Mouse (Mus musculus) CH12.LX (cell line): ENCODE results near the gene Ptcd2. TPM values are rescaled to one million over a fixed set of nuclear protein-coding genes. Genes with fewer than 3 reads are reported as not detected.
A peak's percentile ranks its signal among the peaks of the same experiment; 100 is the strongest.

Experiments used
- DNase-seq: peaks from one replicate; pipeline ENCODE4 v3.0.0-alpha.2; 2013; ENCODE audit errors: extremely low read depth
- H3K27ac ChIP-seq: 2 replicates; pipeline ENCODE4 v1.5.1; 2012; ENCODE audit warnings: low read depth, mild to moderate bottlenecking, control low read depth, moderate library complexity; ENCODE audit not compliant: insufficient read depth
- H3K27me3 ChIP-seq: replicated peaks from 2 replicates; pipeline ENCODE3; 2012; ENCODE audit warnings: inconsistent platforms
- H3K36me3 ChIP-seq, 2 experiments: replicated peaks in 1 of 2; 2 replicates each; pipeline versions ENCODE3 to v1.6.1; 2012; ENCODE audit warnings: inconsistent platforms in 1 of 2, low read length in 1 of 2, mild to moderate bottlenecking in 1 of 2, mixed read lengths in 1 of 2, moderate library complexity in 1 of 2; ENCODE audit not compliant: control insufficient read depth in 1 of 2, insufficient read depth in 1 of 2
- H3K4me1 ChIP-seq, 2 experiments: 2 replicates each; pipeline ENCODE4 v1.6.1; 2012; ENCODE audit warnings: inconsistent platforms in 1 of 2, moderate library complexity in 1 of 2; ENCODE audit not compliant: insufficient read depth in 2 of 2, control insufficient read depth in 1 of 2
- H3K4me2 ChIP-seq: 2 replicates; pipeline ENCODE4 v1.6.1; 2012; ENCODE audit warnings: low read depth, mild to moderate bottlenecking, control low read depth; ENCODE audit not compliant: poor library complexity, insufficient read depth, severe bottlenecking
- H3K4me3 ChIP-seq, 3 experiments: fragments of 150-350 bp in 1 of 3; sonication (generic) in 1 of 3; replicated peaks in 1 of 3; 2 replicates each; pipeline versions ENCODE3 to v1.5.1; 2011 to 2012; ENCODE audit warnings: low read depth in 2 of 3, low read length in 2 of 3, mild to moderate bottlenecking in 2 of 3, moderate library complexity in 2 of 3, control low read depth in 1 of 3, improper control_type of control experiment in 1 of 3, inconsistent platforms in 1 of 3, mixed read lengths in 1 of 3; ENCODE audit not compliant: poor library complexity in 1 of 3
- H3K79me2 ChIP-seq: replicated peaks from 2 replicates; pipeline ENCODE4 v1.6.1; 2012; ENCODE audit warnings: mild to moderate bottlenecking, moderate library complexity; ENCODE audit not compliant: control insufficient read depth, poor library complexity, insufficient read depth, severe bottlenecking; ENCODE audit errors: extremely low read depth
- H3K9ac ChIP-seq: 2 replicates; pipeline ENCODE4 v1.6.1; 2012; ENCODE audit warnings: low read depth, mild to moderate bottlenecking, control low read depth, moderate library complexity; ENCODE audit not compliant: insufficient read depth
- H3K9me3 ChIP-seq: replicated peaks from 2 replicates; pipeline ENCODE3; 2012; ENCODE audit warnings: low read length, inconsistent platforms, mixed read lengths
- BHLHE40 ChIP-seq: IDR thresholded peaks from 2 replicates; pipeline ENCODE4 v1.6.1; 2011; ENCODE audit warnings: mild to moderate bottlenecking, low read depth, low read length, improper control_type of control experiment
- CHD1 ChIP-seq: IDR thresholded peaks from 2 replicates; pipeline ENCODE4 v1.6.1; 2012; ENCODE audit warnings: low read depth, low read length, improper control_type of control experiment, inconsistent platforms
- E2F4 ChIP-seq: IDR thresholded peaks from 2 replicates; pipeline ENCODE4 v1.6.1; 2011; ENCODE audit warnings: low read depth, low read length, improper control_type of control experiment; ENCODE audit not compliant: insufficient replicate concordance
- EP300 ChIP-seq: IDR thresholded peaks from 2 replicates; pipeline ENCODE4 v1.6.1; 2011; ENCODE audit warnings: low read length, improper control_type of control experiment
- ETS1 ChIP-seq: conservative IDR thresholded peaks from 2 replicates; pipeline ENCODE4 v1.6.1; 2012; ENCODE audit warnings: low read depth, mild to moderate bottlenecking, inconsistent platforms, low read length, improper control_type of control experiment, moderate library complexity
- IRF4 ChIP-seq: IDR thresholded peaks from 2 replicates; pipeline ENCODE4 v1.6.1; 2014; ENCODE audit warnings: low read depth, mild to moderate bottlenecking, inconsistent platforms, low read length, improper control_type of control experiment
- JUN ChIP-seq: IDR thresholded peaks from 2 replicates; pipeline ENCODE4 v1.6.1; 2011; ENCODE audit warnings: low read depth, mild to moderate bottlenecking, low read length, improper control_type of control experiment, moderate library complexity; ENCODE audit not compliant: insufficient read depth
- JUND ChIP-seq: conservative IDR thresholded peaks from 2 replicates; pipeline ENCODE4 v1.6.1; 2011; ENCODE audit warnings: low read depth, low read length, improper control_type of control experiment
- KAT2A ChIP-seq: IDR thresholded peaks from 2 replicates; pipeline ENCODE4 v1.6.1; 2012; ENCODE audit warnings: low read length, improper control_type of control experiment, inconsistent platforms; ENCODE audit not compliant: insufficient replicate concordance
- MAFK ChIP-seq: IDR thresholded peaks from 2 replicates; pipeline ENCODE4 v1.6.1; 2011; ENCODE audit warnings: low read length, improper control_type of control experiment; ENCODE audit not compliant: insufficient replicate concordance
- MAZ ChIP-seq: IDR thresholded peaks from 2 replicates; pipeline ENCODE4 v1.6.1; 2012; ENCODE audit warnings: low read depth, mild to moderate bottlenecking, inconsistent platforms, low read length, improper control_type of control experiment, moderate library complexity
- MEF2A ChIP-seq: IDR thresholded peaks from 2 replicates; pipeline ENCODE4 v1.6.1; 2014; ENCODE audit warnings: low read depth, mild to moderate bottlenecking, inconsistent platforms, low read length, improper control_type of control experiment, borderline replicate concordance
- MXI1 ChIP-seq: IDR thresholded peaks from 2 replicates; pipeline ENCODE4 v1.6.1; 2011; ENCODE audit warnings: mild to moderate bottlenecking, low read depth, low read length, improper control_type of control experiment
- NELFE ChIP-seq: IDR thresholded peaks from 2 replicates; pipeline ENCODE4 v1.6.1; 2011; ENCODE audit warnings: low read depth, low read length, improper control_type of control experiment
- NRF1 ChIP-seq: IDR thresholded peaks from 2 replicates; pipeline ENCODE4 v1.6.1; 2014; ENCODE audit warnings: low read depth, mild to moderate bottlenecking, inconsistent platforms, low read length, improper control_type of control experiment, moderate library complexity
- PAX5 ChIP-seq: IDR thresholded peaks from 2 replicates; pipeline ENCODE4 v1.6.1; 2012; ENCODE audit warnings: low read length, inconsistent platforms, mixed read lengths
- POLR2AphosphoS2 ChIP-seq: IDR thresholded peaks from 2 replicates; pipeline ENCODE4 v1.6.1; 2011; ENCODE audit warnings: low read depth, low read length, improper control_type of control experiment
- SMC3 ChIP-seq: IDR thresholded peaks from 2 replicates; pipeline ENCODE4 v1.6.1; 2011; ENCODE audit warnings: low read depth, low read length, improper control_type of control experiment
- TCF12 ChIP-seq: IDR thresholded peaks from 2 replicates; pipeline ENCODE4 v1.6.1; 2014; ENCODE audit warnings: low read depth, mild to moderate bottlenecking, inconsistent platforms, low read length, improper control_type of control experiment
- USF1 ChIP-seq: IDR thresholded peaks from 2 replicates; pipeline ENCODE4 v1.6.1; 2014; ENCODE audit warnings: low read depth, mild to moderate bottlenecking, inconsistent platforms, low read length, improper control_type of control experiment
- ZKSCAN1 ChIP-seq: IDR thresholded peaks from 2 replicates; pipeline ENCODE4 v1.6.1; 2012; ENCODE audit warnings: low read depth, inconsistent platforms, low read length, improper control_type of control experiment, borderline replicate concordance
- ZNF384 ChIP-seq: IDR thresholded peaks from 2 replicates; pipeline ENCODE4 v1.6.1; 2012; ENCODE audit warnings: low read depth, low read length, improper control_type of control experiment, inconsistent platforms
- dilution Hi-C: fragments of 300-500 bp; cut with MboI; formaldehyde crosslinking; loops from 2 replicates; pipeline ENCODE4 v1.14.3; 2020; ENCODE audit warnings: low sequenced_read_pairs; ENCODE audit not compliant: extremely low pct_unique_long_range_greater_than_20kb, extremely low pct_ligation_motif_present
- in situ Hi-C: fragments of 300-500 bp; cut with MboI; formaldehyde crosslinking; loops from 3 replicates; pipeline ENCODE4 v1.14.3; 2019; ENCODE audit warnings: low sequenced_read_pairs, low pct_ligation_motif_present, low pct_unique_long_range_greater_than_20kb, mixed read lengths
- polyA plus RNA-seq: library from polyadenylated mRNA; unstranded; fragments of >175 nt; gene quantifications from 2 replicates; pipeline ENCODE4 v1.2.1, GENCODE M21; 2012; ENCODE audit warnings: low read depth; ENCODE audit not compliant: insufficient read length
- total RNA-seq, 2 experiments: library from RNA; depleted of rRNA; stranded (reverse); fragments of 300-350 nt in 1 of 2; fragments of >200 nt in 1 of 2; gene quantifications; 2 replicates each; pipeline ENCODE4 v1.2.3; 2012 to 2014

Ptcd2 gene
- total and polyA plus RNA-seq, 3 experiments: 32.4 to 92.9 (median 52.2) TPM

DNA sequence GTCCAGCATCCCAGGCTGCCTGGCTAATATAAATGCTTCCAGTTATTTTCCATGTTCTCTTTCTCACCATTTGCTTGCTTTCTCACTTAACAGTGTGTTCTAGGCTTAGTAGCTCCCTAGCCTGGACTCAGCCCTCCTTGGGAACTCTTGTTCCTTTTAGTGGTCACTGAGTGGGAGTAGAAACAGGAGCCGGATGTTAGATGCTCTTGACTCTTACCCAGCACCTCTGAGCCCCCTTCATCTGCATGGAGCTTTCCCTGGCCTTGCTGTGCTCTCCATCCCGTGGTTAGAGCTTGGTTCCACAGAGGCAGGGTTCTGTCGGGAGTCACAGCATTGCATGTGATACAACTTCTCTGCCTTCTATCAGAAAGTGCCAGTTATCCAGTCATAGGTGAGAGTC, 7.1 kb upstream of the Ptcd2 start:
- peaks cover 29% of the 10 kb centered on the region for H3K79me2 ChIP-seq
- DNase-seq: no peak
- in situ Hi-C loops: no loop called here
- dilution Hi-C loops: no loop called here
- H3K4me3 ChIP-seq: no peak overlapping the region
- H3K4me1 ChIP-seq: peaks cover 5 to 57% of the 10 kb centered on the region in 2 experiments
- H3K36me3 ChIP-seq: peaks cover 43 to 61% of the 10 kb centered on the region in 2 experiments
- no peak overlapping the region for H3K9ac ChIP-seq
- no peaks in the 10 kb centered on the region for H3K27me3 ChIP-seq
- TF ChIP-seq MEF2A (no peak), MAZ (no peak), JUN (no peak), NRF1 (no peak), ZNF384 (no peak), USF1 (no peak), EP300 (no peak), POLR2AphosphoS2 (no peak), PAX5 (no peak), SMC3 (no peak)
- H3K9me3 ChIP-seq: no peaks in the 10 kb centered on the region
- H3K4me2 ChIP-seq: no peak overlapping the region
- no peak overlapping the region for H3K27ac ChIP-seq

DNA sequence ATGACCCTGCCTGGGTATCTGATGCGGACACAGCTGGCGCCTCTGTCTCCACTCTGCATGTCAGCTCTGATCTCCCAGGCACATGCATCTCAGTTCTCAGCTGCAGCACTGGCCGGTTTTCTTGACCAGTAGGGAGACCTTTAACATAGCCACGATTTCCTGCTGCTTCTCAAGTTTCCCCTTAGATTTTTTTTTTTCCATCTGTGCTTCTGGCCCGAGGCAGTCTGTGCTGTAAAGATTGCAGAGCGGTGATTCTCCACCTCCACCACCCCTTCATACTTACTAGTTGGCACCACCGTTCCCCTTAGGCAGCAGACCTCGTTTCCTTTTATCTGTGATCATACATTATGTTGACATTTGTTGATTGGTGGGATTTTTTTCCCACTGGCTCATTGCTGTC, 6.7 kb upstream of the Ptcd2 start:
- in situ Hi-C loops: no loop called here
- H3K27me3 ChIP-seq: no peaks in the 10 kb centered on the region

DNA sequence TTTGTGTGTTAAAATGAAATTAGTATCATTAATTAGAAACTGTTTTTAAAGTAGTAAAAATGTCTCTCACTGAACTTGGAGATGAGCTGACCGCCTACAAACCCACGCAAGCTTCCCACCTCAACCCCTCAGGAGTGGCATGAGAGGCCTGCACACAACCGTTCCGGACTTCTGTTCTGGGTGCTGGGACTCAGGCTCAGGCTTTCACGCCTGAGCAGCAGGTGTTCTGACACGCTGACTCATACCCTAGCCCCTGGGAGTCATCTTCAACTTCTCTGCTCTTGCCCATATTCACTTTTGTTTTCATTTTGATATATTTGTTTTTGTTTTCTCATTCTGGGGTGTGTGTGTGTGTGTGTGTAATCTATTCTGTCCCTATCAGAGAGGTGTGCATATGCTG, 5.5 kb upstream of the Ptcd2 start:
- dilution Hi-C loops: no loop called here
- no peak overlapping the region for H3K4me2 ChIP-seq
- peak; percentile 58 for DNase-seq
- H3K36me3 ChIP-seq: peaks cover 31 to 50% of the 10 kb centered on the region in 2 experiments
- TF ChIP-seq ZKSCAN1 (no peak), ETS1 (peak; percentile 69; the same call in 1 of the 2 replicates), NRF1 (no peak), JUND (peak; percentile 37; the same call in 1 of the 2 replicates), TCF12 (peak; percentile 52; the same call in 1 of the 2 replicates), MXI1 (peak; percentile 43; the same call in 1 of the 2 replicates), E2F4 (no peak), KAT2A (no peak), JUN (peak; percentile 27; the same call in 1 of the 2 replicates), IRF4 (peak; percentile 55; the same call in 1 of the 2 replicates), EP300 (peak; percentile 60), BHLHE40 (peak; percentile 61)
- TF ChIP-seq, all 38 proteins: peak for 8
- H3K27ac ChIP-seq: no peak overlapping the region
- H3K27me3 ChIP-seq: no peaks in the 10 kb centered on the region
- H3K4me3 ChIP-seq: no peak overlapping the region
- peaks cover 5 to 70% of the 10 kb centered on the region in 2 experiments for H3K4me1 ChIP-seq
- no peak overlapping the region for H3K9ac ChIP-seq
- H3K79me2 ChIP-seq: peaks cover 38% of the 10 kb centered on the region
- no peaks in the 10 kb centered on the region for H3K9me3 ChIP-seq
- in situ Hi-C loops: no loop called here

More for the DNA sequence above, 6.7 kb upstream of the Ptcd2 start:
- Histone ChIP-seq H3K4me1 (peaks cover 5 to 61% of the 10 kb centered on the region in 2 experiments), H3K9me3 (no peaks in the 10 kb centered on the region), H3K27ac (no peak overlapping the region), H3K36me3 (peaks cover 43 to 59% of the 10 kb centered on the region in 2 experiments), H3K4me3 (no peak overlapping the region), H3K4me2 (no peak overlapping the region), H3K79me2 (peaks cover 33% of the 10 kb centered on the region), H3K9ac (no peak overlapping the region)
- TF ChIP-seq MEF2A: no peak
- no peak for TF ChIP-seq MAFK
- no peak for TF ChIP-seq ETS1
- TF ChIP-seq NRF1: no peak
- no peak for TF ChIP-seq NELFE
- no peak for TF ChIP-seq TCF12
- no peak for TF ChIP-seq ZKSCAN1
- no peak for TF ChIP-seq CHD1
- TF ChIP-seq JUND: no peak
- no peak for TF ChIP-seq USF1
- dilution Hi-C loops: no loop called here
- no peak for DNase-seq
